Mouse (Mus musculus): ENCODE data around the gene Sorl1. TPM values are rescaled to one million over a fixed set of nuclear protein-coding genes. Genes with fewer than 3 reads are reported as not detected.

The Sorl1 gene
- polyA plus RNA-seq, 1 experiment, result under 0.01 TPM

GRCm38 (mm10) chr9:41985052-41985451 is 139.0 kb downstream of the Sorl1 start:
- no peaks in the 10 kb centered on the region for H3K79me2 ChIP-seq (ENCODE audit: control insufficient read depth, insufficient read depth)
- H3K4me3 ChIP-seq, result no peak overlapping the region
- no peaks in the 10 kb centered on the region for H3K36me3 ChIP-seq (ENCODE audit: control insufficient read depth, insufficient read depth)
- no peaks in the 10 kb centered on the region for H3K27me3 ChIP-seq (ENCODE audit: control insufficient read depth, insufficient read depth, insufficient read length)
- H3K4me2 ChIP-seq (ENCODE audit: low read depth), result no peak overlapping the region
- TF ChIP-seq SRF (IDR thresholded peaks at IDR 0.05; ENCODE audit: control insufficient read depth, insufficient read length, low read depth) (no peak), E2F4 (IDR thresholded peaks at IDR 0.05; ENCODE audit: insufficient read depth) (no peak), TCF12 (IDR thresholded peaks at IDR 0.05; ENCODE audit: insufficient read depth, poor library complexity, severe bottlenecking) (no peak), USF1 (IDR thresholded peaks at IDR 0.05; ENCODE audit: low read depth) (no peak), MYOD1 (IDR thresholded peaks at IDR 0.05; ENCODE audit: control insufficient read depth in 1 of 3, insufficient read length in 2 of 3, low read depth in 2 of 3) (no peak), MAX (IDR thresholded peaks at IDR 0.05; ENCODE audit: low read depth) (no peak), POLR2AphosphoS2 (IDR thresholded peaks at IDR 0.05; ENCODE audit: insufficient read length, low read depth) (no peak), REST (IDR thresholded peaks at IDR 0.05; ENCODE audit: insufficient read depth, insufficient read length) (no peak), TCF3 (IDR thresholded peaks at IDR 0.05; ENCODE audit: insufficient read length, low read depth) (no peak), CEBPB (IDR thresholded peaks at IDR 0.05; ENCODE audit: insufficient read depth, poor library complexity, severe bottlenecking) (no peak), MYOG (IDR thresholded peaks at IDR 0.05; ENCODE audit: control insufficient read depth in 1 of 3, insufficient read depth in 1 of 3, insufficient read length in 2 of 3, low read depth in 2 of 3) (no peak), POLR2A (IDR thresholded peaks at IDR 0.05; ENCODE audit: insufficient read length, low read depth) (no peak)
- H3ac ChIP-seq (ENCODE audit: control insufficient read depth, insufficient read length), result no peak overlapping the region

- no peak for TF ChIP-seq USF1 (IDR thresholded peaks at IDR 0.05; ENCODE audit: low read depth)
- no peak for TF ChIP-seq SRF (IDR thresholded peaks at IDR 0.05; ENCODE audit: control insufficient read depth, insufficient read length, low read depth)
- no peak for TF ChIP-seq E2F4 (IDR thresholded peaks at IDR 0.05; ENCODE audit: insufficient read depth)
- TF ChIP-seq MAX (IDR thresholded peaks at IDR 0.05; ENCODE audit: low read depth), result no peak
- TF ChIP-seq MYOD1 (IDR thresholded peaks at IDR 0.05; ENCODE audit: control insufficient read depth in 1 of 3, insufficient read length in 2 of 3, low read depth in 2 of 3), result no peak
- TF ChIP-seq MYOG (IDR thresholded peaks at IDR 0.05; ENCODE audit: control insufficient read depth in 1 of 3, insufficient read depth in 1 of 3, insufficient read length in 2 of 3, low read depth in 2 of 3), result no peak
- no peak for TF ChIP-seq POLR2A (IDR thresholded peaks at IDR 0.05; ENCODE audit: insufficient read length, low read depth)
- TF ChIP-seq TCF3 (IDR thresholded peaks at IDR 0.05; ENCODE audit: insufficient read length, low read depth), result no peak
- no peak for TF ChIP-seq POLR2AphosphoS2 (IDR thresholded peaks at IDR 0.05; ENCODE audit: insufficient read length, low read depth)
- no peak for TF ChIP-seq CEBPB (IDR thresholded peaks at IDR 0.05; ENCODE audit: insufficient read depth, poor library complexity, severe bottlenecking)
- Histone ChIP-seq H3ac (ENCODE audit: control insufficient read depth, insufficient read length) (no peak overlapping the region), H3K4me2 (ENCODE audit: low read depth) (no peak overlapping the region), H3K4me3 (no peak overlapping the region), H3K36me3 (ENCODE audit: control insufficient read depth, insufficient read depth) (no peaks in the 10 kb centered on the region), H3K27me3 (ENCODE audit: control insufficient read depth, insufficient read depth, insufficient read length) (no peaks in the 10 kb centered on the region), H3K79me2 (ENCODE audit: control insufficient read depth, insufficient read depth) (no peaks in the 10 kb centered on the region)
Measured at GRCm38 (mm10) chr9:41984306-41984705, 139.8 kb downstream of the Sorl1 start.

- Histone ChIP-seq H3K27me3 (ENCODE audit: control insufficient read depth, insufficient read depth, insufficient read length) (no peaks in the 10 kb centered on the region), H3ac (ENCODE audit: control insufficient read depth, insufficient read length) (no peak overlapping the region), H3K4me2 (ENCODE audit: low read depth) (no peak overlapping the region), H3K4me3 (no peak overlapping the region), H3K36me3 (ENCODE audit: control insufficient read depth, insufficient read depth) (no peaks in the 10 kb centered on the region), H3K79me2 (ENCODE audit: control insufficient read depth, insufficient read depth) (no peaks in the 10 kb centered on the region)
- TF ChIP-seq USF1 (IDR thresholded peaks at IDR 0.05; ENCODE audit: low read depth) (no peak), MAX (IDR thresholded peaks at IDR 0.05; ENCODE audit: low read depth) (no peak), POLR2AphosphoS2 (IDR thresholded peaks at IDR 0.05; ENCODE audit: insufficient read length, low read depth) (no peak), MYOG (IDR thresholded peaks at IDR 0.05; ENCODE audit: control insufficient read depth in 1 of 3, insufficient read depth in 1 of 3, insufficient read length in 2 of 3, low read depth in 2 of 3) (no peak), MYOD1 (IDR thresholded peaks at IDR 0.05; ENCODE audit: control insufficient read depth in 1 of 3, insufficient read length in 2 of 3, low read depth in 2 of 3) (no peak), POLR2A (IDR thresholded peaks at IDR 0.05; ENCODE audit: insufficient read length, low read depth) (no peak), E2F4 (IDR thresholded peaks at IDR 0.05; ENCODE audit: insufficient read depth) (no peak), TCF12 (IDR thresholded peaks at IDR 0.05; ENCODE audit: insufficient read depth, poor library complexity, severe bottlenecking) (no peak), TCF3 (IDR thresholded peaks at IDR 0.05; ENCODE audit: insufficient read length, low read depth) (no peak), SRF (IDR thresholded peaks at IDR 0.05; ENCODE audit: control insufficient read depth, insufficient read length, low read depth) (no peak)
Measured at GRCm38 (mm10) chr9:41983286-41983685, 140.8 kb downstream of the Sorl1 start.

DNA sequence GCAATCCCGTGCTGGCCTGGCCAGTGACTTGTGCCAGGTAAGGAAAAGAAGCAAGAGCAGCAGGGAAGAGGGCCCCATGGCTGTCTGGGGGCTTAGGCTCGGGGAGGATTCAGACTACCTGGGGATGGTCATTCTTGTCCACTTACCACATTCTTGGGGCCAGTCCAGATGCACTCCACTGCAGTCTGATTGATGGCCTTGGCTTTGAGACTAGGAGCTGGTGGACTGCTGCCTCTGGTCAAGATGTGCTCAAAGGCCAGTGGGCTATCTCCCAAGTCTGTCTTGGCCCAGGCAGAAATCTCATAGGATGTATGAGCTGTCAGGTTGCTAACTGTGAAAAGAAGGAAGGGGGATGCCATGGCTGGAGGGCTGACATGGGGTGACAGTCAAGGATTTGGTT is 141.3 kb downstream of the Sorl1 start:
- no peak for TF ChIP-seq USF1 (IDR thresholded peaks at IDR 0.05; ENCODE audit: low read depth)
- H3K4me3 ChIP-seq, result no peak overlapping the region
- no peaks in the 10 kb centered on the region for H3K27me3 ChIP-seq (ENCODE audit: control insufficient read depth, insufficient read depth, insufficient read length)
- H3K36me3 ChIP-seq (ENCODE audit: control insufficient read depth, insufficient read depth), result no peaks in the 10 kb centered on the region
- H3K79me2 ChIP-seq (ENCODE audit: control insufficient read depth, insufficient read depth), result no peaks in the 10 kb centered on the region
- no peak overlapping the region for H3K4me2 ChIP-seq (ENCODE audit: low read depth)
- H3ac ChIP-seq (ENCODE audit: control insufficient read depth, insufficient read length), result no peak overlapping the region

GRCm38 (mm10) chr9:41982023-41982422 is 142.1 kb downstream of the Sorl1 start:
- TF ChIP-seq USF1 (IDR thresholded peaks at IDR 0.05; ENCODE audit: low read depth) (no peak), TCF12 (IDR thresholded peaks at IDR 0.05; ENCODE audit: insufficient read depth, poor library complexity, severe bottlenecking) (no peak), TCF3 (IDR thresholded peaks at IDR 0.05; ENCODE audit: insufficient read length, low read depth) (no peak), MYOG (IDR thresholded peaks at IDR 0.05; ENCODE audit: control insufficient read depth in 1 of 3, insufficient read depth in 1 of 3, insufficient read length in 2 of 3, low read depth in 2 of 3) (no peak), POLR2A (IDR thresholded peaks at IDR 0.05; ENCODE audit: insufficient read length, low read depth) (no peak), MAX (IDR thresholded peaks at IDR 0.05; ENCODE audit: low read depth) (no peak), REST (IDR thresholded peaks at IDR 0.05; ENCODE audit: insufficient read depth, insufficient read length) (no peak), E2F4 (IDR thresholded peaks at IDR 0.05; ENCODE audit: insufficient read depth) (no peak), CEBPB (IDR thresholded peaks at IDR 0.05; ENCODE audit: insufficient read depth, poor library complexity, severe bottlenecking) (no peak), MYOD1 (IDR thresholded peaks at IDR 0.05; ENCODE audit: control insufficient read depth in 1 of 3, insufficient read length in 2 of 3, low read depth in 2 of 3) (no peak), SRF (IDR thresholded peaks at IDR 0.05; ENCODE audit: control insufficient read depth, insufficient read length, low read depth) (no peak), POLR2AphosphoS2 (IDR thresholded peaks at IDR 0.05; ENCODE audit: insufficient read length, low read depth) (no peak)
- H3ac ChIP-seq (ENCODE audit: control insufficient read depth, insufficient read length), result no peak overlapping the region
- H3K79me2 ChIP-seq (ENCODE audit: control insufficient read depth, insufficient read depth), result no peaks in the 10 kb centered on the region
- no peaks in the 10 kb centered on the region for H3K36me3 ChIP-seq (ENCODE audit: control insufficient read depth, insufficient read depth)
- H3K4me2 ChIP-seq (ENCODE audit: low read depth), result no peak overlapping the region
- no peaks in the 10 kb centered on the region for H3K27me3 ChIP-seq (ENCODE audit: control insufficient read depth, insufficient read depth, insufficient read length)
- no peak overlapping the region for H3K4me3 ChIP-seq

Data from myocyte (in vitro differentiated cells).